Mouse (Mus musculus) intestine, embryonic 14.5 days (tissue): ENCODE data around the gene Megf9. TPM values are rescaled to one million over a fixed set of nuclear protein-coding genes. Genes with fewer than 3 reads are reported as not detected.

Experiments
- ATAC-seq: fragments of 200-750 bp; cut with Nextera tagmentation; replicated peaks from 2 replicates; pipeline ENCODE4 v1.8.0; 2017; ENCODE audit warnings: low read depth, moderate number of reproducible peaks, moderate TSS enrichment, moderate library complexity; ENCODE audit not compliant: low FRiP score, low TSS enrichment
- DNase-seq: peaks from one replicate; pipeline ENCODE4 v3.0.0-alpha.2; 2018; ENCODE audit warnings: low spot score
- H3K27ac ChIP-seq: fragments of 300-500 bp; sonication (generic); 2 replicates; pipeline ENCODE4 v1.5.1; 2014; ENCODE audit warnings: low read depth, mild to moderate bottlenecking, control low read depth
- H3K27me3 ChIP-seq: fragments of 300-500 bp; sonication (generic); replicated peaks from 2 replicates; pipeline ENCODE4 v1.6.1; 2014; ENCODE audit warnings: low read length, control low read depth; ENCODE audit not compliant: control insufficient read depth, insufficient read depth
- H3K36me3 ChIP-seq: fragments of 300-500 bp; sonication (generic); 2 replicates; pipeline ENCODE4 v1.6.1; 2014; ENCODE audit warnings: low read length, control low read depth; ENCODE audit not compliant: control insufficient read depth, insufficient read depth
- H3K4me1 ChIP-seq: fragments of 300-500 bp; sonication (generic); replicated peaks from 2 replicates; pipeline ENCODE4 v1.6.1; 2014; ENCODE audit warnings: low read length, control low read depth, mixed read lengths; ENCODE audit not compliant: control insufficient read depth, insufficient read depth
- H3K4me2 ChIP-seq: fragments of 300-500 bp; sonication (generic); 2 replicates; pipeline ENCODE4 v1.6.1; 2014; ENCODE audit warnings: low read length
- H3K4me3 ChIP-seq: fragments of 300-500 bp; sonication (generic); 2 replicates; pipeline ENCODE4 v1.5.1; 2014; ENCODE audit warnings: low read depth, low read length, control low read depth, mixed read lengths
- H3K9ac ChIP-seq: fragments of 300-500 bp; sonication (generic); 2 replicates; pipeline ENCODE4 v1.6.1; 2014; ENCODE audit warnings: mild to moderate bottlenecking, low read length
- H3K9me3 ChIP-seq: fragments of 300-500 bp; sonication (generic); 2 replicates; pipeline ENCODE4 v1.6.1; 2016; ENCODE audit warnings: low read length, control low read depth; ENCODE audit not compliant: control insufficient read depth
- WGBS: fragments of 180-500 bp; shearing (Covaris S2); extraction: QIAGEN DNeasy Blood & Tissue Kit; methylation state at CpG from one replicate; pipeline ENCODE4 v1.1.7; 2014; 5-methylcytosine and 5-hydroxymethylcytosine counted together
- polyA plus RNA-seq: library from polyadenylated mRNA; unstranded; fragments of >200 nt; fragmentation: Nextera tagmentation; extraction: Ambion mirVana; gene quantifications from 2 replicates; pipeline ENCODE4 v1.2.1, GENCODE M21; 2014

Megf9 gene
- polyA plus RNA-seq, 1 experiment from 2014 or later, result 8.6 TPM

- DNase-seq, result no peak
- Histone ChIP-seq H3K4me3 (no peak overlapping the region), H3K9ac (no peak overlapping the region), H3K4me1 (no peaks in the 10 kb centered on the region), H3K36me3 (no peaks in the 10 kb centered on the region), H3K27me3 (no peaks in the 10 kb centered on the region), H3K4me2 (no peak overlapping the region), H3K9me3 (no peaks in the 10 kb centered on the region), H3K27ac (no peak overlapping the region)
- ATAC-seq, result no peak
- 88% methylated on average over 2 of the region's 2 CpGs for WGBS
These were observed 24.8 kb downstream of the Megf9 start for GRCm38 (mm10) chr4:70509987-70510386.

- no peak for ATAC-seq
- Histone ChIP-seq H3K9ac (no peak overlapping the region), H3K9me3 (no peaks in the 10 kb centered on the region), H3K4me1 (no peaks in the 10 kb centered on the region), H3K4me2 (no peak overlapping the region), H3K36me3 (no peaks in the 10 kb centered on the region), H3K27ac (no peak overlapping the region), H3K27me3 (no peaks in the 10 kb centered on the region), H3K4me3 (no peak overlapping the region)
- no peak for DNase-seq
- WGBS, result 31% methylated on average over 2 of the region's 2 CpGs
These were observed 25.2 kb downstream of the Megf9 start for GRCm38 (mm10) chr4:70509565-70509964.

GRCm38 (mm10) chr4:70508207-70508606, 26.6 kb downstream of the Megf9 start:
- Histone ChIP-seq H3K9ac (no peak overlapping the region), H3K4me3 (no peak overlapping the region), H3K27ac (no peak overlapping the region), H3K27me3 (no peaks in the 10 kb centered on the region), H3K9me3 (no peaks in the 10 kb centered on the region), H3K4me1 (no peaks in the 10 kb centered on the region), H3K4me2 (no peak overlapping the region), H3K36me3 (no peaks in the 10 kb centered on the region)
- WGBS, result 100% methylated on average over 1 of the region's 1 CpGs
- DNase-seq (no peak), ATAC-seq (no peak)

GRCm38 (mm10) chr4:70505951-70506350, 28.8 kb downstream of the Megf9 start:
- Histone ChIP-seq H3K27ac (no peak overlapping the region), H3K27me3 (no peaks in the 10 kb centered on the region), H3K4me2 (no peak overlapping the region), H3K4me1 (no peaks in the 10 kb centered on the region), H3K9me3 (no peaks in the 10 kb centered on the region), H3K36me3 (no peaks in the 10 kb centered on the region), H3K4me3 (no peak overlapping the region), H3K9ac (no peak overlapping the region)
- WGBS, result 80% methylated on average over 3 of the region's 3 CpGs
- ATAC-seq (no peak), DNase-seq (no peak)

- 41% methylated on average over 1 of the region's 1 CpGs for WGBS
- H3K4me3 ChIP-seq, result no peak overlapping the region
- no peaks in the 10 kb centered on the region for H3K9me3 ChIP-seq
- no peak for DNase-seq
- no peak for ATAC-seq
- no peak overlapping the region for H3K4me2 ChIP-seq
- no peaks in the 10 kb centered on the region for H3K36me3 ChIP-seq
- H3K9ac ChIP-seq, result no peak overlapping the region
- H3K27me3 ChIP-seq, result no peaks in the 10 kb centered on the region
- no peaks in the 10 kb centered on the region for H3K4me1 ChIP-seq
- H3K27ac ChIP-seq, result no peak overlapping the region
These were observed 31.0 kb downstream of the Megf9 start for GRCm38 (mm10) chr4:70503827-70504226.

- Histone ChIP-seq H3K4me2 (no peak overlapping the region), H3K9me3 (no peaks in the 10 kb centered on the region), H3K4me1 (no peaks in the 10 kb centered on the region), H3K9ac (no peak overlapping the region), H3K27me3 (no peaks in the 10 kb centered on the region), H3K36me3 (no peaks in the 10 kb centered on the region), H3K4me3 (no peak overlapping the region), H3K27ac (no peak overlapping the region)
- WGBS, result 76% methylated on average over 3 of the region's 3 CpGs
- ATAC-seq (no peak), DNase-seq (no peak)
These were observed 35.5 kb downstream of the Megf9 start for GRCm38 (mm10) chr4:70499285-70499684.

- H3K36me3 ChIP-seq, result no peaks in the 10 kb centered on the region
- no peak overlapping the region for H3K4me2 ChIP-seq
- no peaks in the 10 kb centered on the region for H3K27me3 ChIP-seq
- H3K4me3 ChIP-seq, result no peak overlapping the region
- 46% methylated on average over 1 of the region's 1 CpGs for WGBS
- no peaks in the 10 kb centered on the region for H3K4me1 ChIP-seq
- H3K9ac ChIP-seq, result no peak overlapping the region
- no peaks in the 10 kb centered on the region for H3K9me3 ChIP-seq
- DNase-seq, result no peak
- no peak overlapping the region for H3K27ac ChIP-seq
- no peak for ATAC-seq
These were observed 37.8 kb downstream of the Megf9 start for GRCm38 (mm10) chr4:70496978-70497377.

- H3K9me3 ChIP-seq, result no peaks in the 10 kb centered on the region
- H3K4me3 ChIP-seq, result no peak overlapping the region
- ATAC-seq (no peak), DNase-seq (no peak)
- no peaks in the 10 kb centered on the region for H3K36me3 ChIP-seq
- H3K4me2 ChIP-seq, result no peak overlapping the region
- no peak overlapping the region for H3K27ac ChIP-seq
- H3K9ac ChIP-seq, result no peak overlapping the region
- H3K4me1 ChIP-seq, result no peaks in the 10 kb centered on the region
- H3K27me3 ChIP-seq, result no peaks in the 10 kb centered on the region
- 64% methylated on average over 2 of the region's 2 CpGs for WGBS
These were observed 45.0 kb downstream of the Megf9 start for GRCm38 (mm10) chr4:70489792-70490191.

GRCm38 (mm10) chr4:70488415-70488814, 46.4 kb downstream of the Megf9 start:
- H3K27me3 ChIP-seq, result no peaks in the 10 kb centered on the region
- 85% methylated on average over 3 of the region's 3 CpGs for WGBS

More at GRCm38 (mm10) chr4:70488415-70488814, 46.4 kb downstream of the Megf9 start:
- H3K4me2 ChIP-seq, result no peak overlapping the region
- H3K9ac ChIP-seq, result no peak overlapping the region
- DNase-seq, result no peak
- no peak overlapping the region for H3K27ac ChIP-seq
- ATAC-seq, result no peak
- no peaks in the 10 kb centered on the region for H3K9me3 ChIP-seq
- no peak overlapping the region for H3K4me3 ChIP-seq
- no peaks in the 10 kb centered on the region for H3K36me3 ChIP-seq
- H3K4me1 ChIP-seq, result no peaks in the 10 kb centered on the region
